Mouse (Mus musculus): ENCODE data around the gene Gm49486. TPM values are rescaled to one million over a fixed set of nuclear protein-coding genes. Genes with fewer than 3 reads are reported as not detected.

Gm49486 gene
- polyA plus RNA-seq (2016; fragmentation: Nextera tagmentation; extraction: Ambion mirVana), result 1.0 TPM in 2 replicates

GRCm38 (mm10) chr15:79229058-79229821 lies at the start of gene Gm49486, which contains the start of gene Pick1:
TSS of gene Gm49486 (plus strand) at chr15:79229391.
TSS of gene Pick1 (plus strand) at chr15:79229173.
- 1% methylated on average over 51 of the region's 51 CpGs for WGBS
- H3K36me3 ChIP-seq, result peaks cover 25% of the 10 kb centered on the region
- H3K4me2 ChIP-seq (replicated peaks), result peak within 1 kb of the TSS; percentile 97
- H3K9ac ChIP-seq, result peak within 1 kb of the TSS; percentile 93
- no peaks in the 10 kb centered on the region for H3K9me3 ChIP-seq (replicated peaks)
- H3K4me1 ChIP-seq, result peaks cover 18% of the 10 kb centered on the region
- H3K27me3 ChIP-seq, result no peaks in the 10 kb centered on the region
- ATAC-seq (ENCODE audit: low FRiP score), result peak; percentile 88
- peak within 1 kb of the TSS; percentile 77 for H3K4me3 ChIP-seq
- H3K27ac ChIP-seq, result peak within 1 kb of the TSS; percentile 98

GRCm38 (mm10) chr15:79185213-79185612 lies 44.0 kb upstream of the Gm49486 start:
- Histone ChIP-seq H3K4me2 (replicated peaks) (no peak overlapping the region), H3K27me3 (no peaks in the 10 kb centered on the region), H3K36me3 (no peaks in the 10 kb centered on the region), H3K4me1 (no peaks in the 10 kb centered on the region), H3K27ac (no peak overlapping the region), H3K9ac (no peak overlapping the region), H3K9me3 (replicated peaks) (no peaks in the 10 kb centered on the region), H3K4me3 (no peak overlapping the region)
- no peak for ATAC-seq (ENCODE audit: low FRiP score)
- 85% methylated on average over 10 of the region's 10 CpGs for WGBS

GRCm38 (mm10) chr15:79187819-79188218 lies 41.4 kb upstream of the Gm49486 start:
- H3K36me3 ChIP-seq, result no peaks in the 10 kb centered on the region
- no peak overlapping the region for H3K27ac ChIP-seq
- H3K4me2 ChIP-seq (replicated peaks), result no peak overlapping the region
- no peak overlapping the region for H3K9ac ChIP-seq
- ATAC-seq (ENCODE audit: low FRiP score), result no peak
- no peak overlapping the region for H3K4me3 ChIP-seq
- 91% methylated on average over 8 of the region's 8 CpGs for WGBS
- no peaks in the 10 kb centered on the region for H3K27me3 ChIP-seq
- H3K9me3 ChIP-seq (replicated peaks), result no peaks in the 10 kb centered on the region
- H3K4me1 ChIP-seq, result peaks cover 9% of the 10 kb centered on the region

- no peak overlapping the region for H3K27ac ChIP-seq
- no peaks in the 10 kb centered on the region for H3K27me3 ChIP-seq
- H3K36me3 ChIP-seq, result no peaks in the 10 kb centered on the region
- no peak overlapping the region for H3K4me2 ChIP-seq (replicated peaks)
- 91% methylated on average over 2 of the region's 2 CpGs for WGBS
- no peaks in the 10 kb centered on the region for H3K9me3 ChIP-seq (replicated peaks)
- peaks cover 29% of the 10 kb centered on the region for H3K4me1 ChIP-seq
- H3K4me3 ChIP-seq, result no peak overlapping the region
- H3K9ac ChIP-seq, result no peak overlapping the region
- no peak for ATAC-seq (ENCODE audit: low FRiP score)
These were observed 37.8 kb upstream of the Gm49486 start for GRCm38 (mm10) chr15:79191426-79191825.

GRCm38 (mm10) chr15:79192450-79192849 lies 36.7 kb upstream of the Gm49486 start:
- Histone ChIP-seq H3K4me1 (peaks cover 29% of the 10 kb centered on the region), H3K27me3 (no peaks in the 10 kb centered on the region), H3K9ac (no peak overlapping the region), H3K4me2 (replicated peaks) (peak overlapping the region; percentile 33; the same call in 1 of the 2 replicates), H3K4me3 (no peak overlapping the region), H3K27ac (peak overlapping the region; percentile 92), H3K9me3 (replicated peaks) (no peaks in the 10 kb centered on the region), H3K36me3 (no peaks in the 10 kb centered on the region)
- 82% methylated on average over 6 of the region's 6 CpGs for WGBS
- ATAC-seq (ENCODE audit: low FRiP score), result 0 out of 2 replicates have a peak, but pooled peaks have one; percentile 27

- ATAC-seq (ENCODE audit: low FRiP score), result peak; percentile 85
- 22% methylated on average over 27 of the region's 27 CpGs for WGBS
- H3K36me3 ChIP-seq, result no peaks in the 10 kb centered on the region
- H3K4me3 ChIP-seq, result no peak overlapping the region
- peak overlapping the region; percentile 47; the same call in 1 of the 2 replicates for H3K9ac ChIP-seq
- H3K4me1 ChIP-seq, result peaks cover 29% of the 10 kb centered on the region
- H3K9me3 ChIP-seq (replicated peaks), result no peaks in the 10 kb centered on the region
- H3K27me3 ChIP-seq, result no peaks in the 10 kb centered on the region
- H3K4me2 ChIP-seq (replicated peaks), result peak overlapping the region; percentile 33
- peak overlapping the region; percentile 92 for H3K27ac ChIP-seq
These were observed 36.0 kb upstream of the Gm49486 start for GRCm38 (mm10) chr15:79192885-79193845.

GRCm38 (mm10) chr15:79194048-79194447 lies 35.1 kb upstream of the Gm49486 start:
- Histone ChIP-seq H3K36me3 (no peaks in the 10 kb centered on the region), H3K4me2 (replicated peaks) (no peak overlapping the region), H3K27ac (peak overlapping the region; percentile 92), H3K9me3 (replicated peaks) (no peaks in the 10 kb centered on the region), H3K4me3 (no peak overlapping the region), H3K27me3 (no peaks in the 10 kb centered on the region), H3K9ac (no peak overlapping the region), H3K4me1 (peaks cover 29% of the 10 kb centered on the region)
- no peak for ATAC-seq (ENCODE audit: low FRiP score)
- 81% methylated on average over 9 of the region's 9 CpGs for WGBS

- Histone ChIP-seq H3K4me2 (replicated peaks) (no peak overlapping the region), H3K4me3 (no peak overlapping the region), H3K27me3 (no peaks in the 10 kb centered on the region), H3K4me1 (peaks cover 29% of the 10 kb centered on the region), H3K9me3 (replicated peaks) (no peaks in the 10 kb centered on the region), H3K36me3 (no peaks in the 10 kb centered on the region), H3K27ac (no peak overlapping the region), H3K9ac (no peak overlapping the region)
- WGBS, result 61% methylated on average over 2 of the region's 2 CpGs
- ATAC-seq (ENCODE audit: low FRiP score), result no peak
These were observed 34.2 kb upstream of the Gm49486 start for GRCm38 (mm10) chr15:79194946-79195345.

- Histone ChIP-seq H3K4me3 (no peak overlapping the region), H3K27ac (no peak overlapping the region), H3K9me3 (replicated peaks) (no peaks in the 10 kb centered on the region), H3K27me3 (no peaks in the 10 kb centered on the region), H3K36me3 (no peaks in the 10 kb centered on the region), H3K4me1 (peaks cover 29% of the 10 kb centered on the region), H3K4me2 (replicated peaks) (no peak overlapping the region), H3K9ac (no peak overlapping the region)
- ATAC-seq (ENCODE audit: low FRiP score), result no peak
- WGBS, result 86% methylated on average over 8 of the region's 8 CpGs
These were observed 33.7 kb upstream of the Gm49486 start for GRCm38 (mm10) chr15:79195492-79195891.

- Histone ChIP-seq H3K9me3 (replicated peaks) (no peaks in the 10 kb centered on the region), H3K36me3 (no peaks in the 10 kb centered on the region), H3K27ac (no peak overlapping the region), H3K4me3 (no peak overlapping the region), H3K27me3 (no peaks in the 10 kb centered on the region), H3K9ac (no peak overlapping the region), H3K4me2 (replicated peaks) (no peak overlapping the region), H3K4me1 (peaks cover 28% of the 10 kb centered on the region)
- no peak for ATAC-seq (ENCODE audit: low FRiP score)
- 96% methylated on average over 12 of the region's 12 CpGs for WGBS
These were observed 29.7 kb upstream of the Gm49486 start for GRCm38 (mm10) chr15:79199390-79199976.

- no peaks in the 10 kb centered on the region for H3K9me3 ChIP-seq (replicated peaks)
- H3K27me3 ChIP-seq, result no peaks in the 10 kb centered on the region
- no peak overlapping the region for H3K4me3 ChIP-seq
- peaks cover 23% of the 10 kb centered on the region for H3K4me1 ChIP-seq
- H3K9ac ChIP-seq, result no peak overlapping the region
- peak overlapping the region; percentile 33 for H3K4me2 ChIP-seq (replicated peaks)
- H3K27ac ChIP-seq, result peak overlapping the region; percentile 79
- WGBS, result 7% methylated on average over 13 of the region's 13 CpGs
- ATAC-seq (ENCODE audit: low FRiP score), result peak; percentile 82
- no peaks in the 10 kb centered on the region for H3K36me3 ChIP-seq
These were observed 27.6 kb upstream of the Gm49486 start for GRCm38 (mm10) chr15:79201491-79202150.

All from hindbrain, embryonic 12.5 days (tissue).